ENCODE assay signal across 8 mouse cellular contexts in genomic region chr10:18430973-18431372, GRCm38 (mm10).
DNase-seq lines count a peak whose midpoint lies in the region; ATAC-seq and TF ChIP-seq lines count a peak whose summit lies in the region.

No protein-coding gene starts in this region.

- peaks cover 2% of the 10 kb centered on the region for H3K9me3 ChIP-seq in heart, embryonic 12.5 days (replicated peaks)
- H3K9me3 ChIP-seq in kidney, embryonic 15.5 days (replicated peaks) = no peaks in the 10 kb centered on the region
- no peaks in the 10 kb centered on the region for H3K9me3 ChIP-seq in midbrain, postnatal 0 days (ENCODE audit: low read length)

- no peak for TF ChIP-seq CTCF in embryonic fibroblast, embryonic 13.5 days (IDR thresholded peaks at IDR 0.05; ENCODE audit: borderline replicate concordance, insufficient read depth, low read length)
- TF ChIP-seq CTCF in liver, adult 2 months (IDR thresholded peaks at IDR 0.05; ENCODE audit: low read depth, low read length) = 0 out of 2 replicates have a peak, but pooled peaks have one; percentile 14
- no peak for TF ChIP-seq CTCF in midbrain, postnatal 0 days (IDR thresholded peaks at IDR 0.05)
- no peak for TF ChIP-seq CTCF in testis, adult 2 months (IDR thresholded peaks at IDR 0.05; ENCODE audit: control insufficient read depth, insufficient read depth, insufficient replicate concordance, low read depth, low read length)

- H3K27me3 ChIP-seq in heart, embryonic 12.5 days (replicated peaks) = no peaks in the 10 kb centered on the region
- H3K27me3 ChIP-seq in kidney, embryonic 15.5 days = no peaks in the 10 kb centered on the region
- H3K27me3 ChIP-seq in liver, adult 2 months (ENCODE audit: control insufficient read depth, insufficient read depth, low read length) = no peaks in the 10 kb centered on the region
- H3K27me3 ChIP-seq in midbrain, postnatal 0 days (ENCODE audit: insufficient read depth, low read length) = no peaks in the 10 kb centered on the region
- no peaks in the 10 kb centered on the region for H3K27me3 ChIP-seq in testis, adult 2 months (ENCODE audit: control insufficient read depth, insufficient read depth, low read length)

- no peak for DNase-seq in cerebellum, adult 9-10 months
- DNase-seq in liver, adult 2 months (ENCODE audit: extremely low read depth, low read depth, low spot score) = peak; percentile 67
- DNase-seq in midbrain, postnatal 0 days (ENCODE audit: low spot score) = peak; percentile 83

- peaks cover 5% of the 10 kb centered on the region for H3K79me2 ChIP-seq in liver, adult 2 months (ENCODE audit: control insufficient read depth, insufficient read depth, low read length)

- peaks cover 14% of the 10 kb centered on the region for H3K4me1 ChIP-seq in embryonic fibroblast, embryonic 13.5 days (ENCODE audit: control insufficient read depth, insufficient read depth, low read length)
- H3K4me1 ChIP-seq in heart, embryonic 12.5 days (replicated peaks) = peaks cover 47% of the 10 kb centered on the region
- peaks cover 23% of the 10 kb centered on the region for H3K4me1 ChIP-seq in kidney, embryonic 15.5 days
- peaks cover 7% of the 10 kb centered on the region for H3K4me1 ChIP-seq in liver, adult 2 months (ENCODE audit: control insufficient read depth, insufficient read depth, low read length)
- H3K4me1 ChIP-seq in midbrain, postnatal 0 days (ENCODE audit: insufficient read depth, low read length) = no peaks in the 10 kb centered on the region
- no peaks in the 10 kb centered on the region; the same call in 1 of the 2 replicates for H3K4me1 ChIP-seq in testis, adult 2 months (ENCODE audit: control insufficient read depth, insufficient read depth, low read length)

- peak overlapping the region; percentile 49 for H3K27ac ChIP-seq in embryonic fibroblast, embryonic 13.5 days (ENCODE audit: insufficient read depth, low read length)
- peak overlapping the region; percentile 86 for H3K27ac ChIP-seq in heart, embryonic 12.5 days (ENCODE audit: poor library complexity, severe bottlenecking)
- H3K27ac ChIP-seq in kidney, embryonic 15.5 days = peak overlapping the region; percentile 79
- no peak overlapping the region; the same call in 1 of the 2 replicates for H3K27ac ChIP-seq in liver, adult 2 months (replicated peaks; ENCODE audit: insufficient read depth, low read depth, low read length)
- H3K27ac ChIP-seq in midbrain, postnatal 0 days (ENCODE audit: low read depth, low read length) = peak overlapping the region; percentile 43; the same call in 1 of the 2 replicates
- peak overlapping the region; percentile 56; the same call in 1 of the 2 replicates for H3K27ac ChIP-seq in testis, adult 2 months (ENCODE audit: control insufficient read depth, insufficient read depth, low read depth, low read length)

- H3K4me2 ChIP-seq in heart, embryonic 12.5 days = peak overlapping the region; percentile 65
- peak overlapping the region; percentile 72 for H3K4me2 ChIP-seq in kidney, embryonic 15.5 days
- peak overlapping the region; percentile 71 for H3K4me2 ChIP-seq in midbrain, postnatal 0 days (ENCODE audit: low read depth, low read length, poor library complexity, severe bottlenecking)

- peak; percentile 67 for ATAC-seq in cerebellum, adult (ENCODE audit: insufficient number of reproducible peaks, low FRiP score, low TSS enrichment)
- ATAC-seq in heart, embryonic 12.5 days (ENCODE audit: insufficient number of reproducible peaks, low FRiP score) = peak; percentile 83
- peak; percentile 73 for ATAC-seq in kidney, embryonic 15.5 days (replicated peaks; ENCODE audit: low FRiP score)
- ATAC-seq in midbrain, postnatal 0 days (ENCODE audit: low FRiP score) = peak; percentile 39

- peak overlapping the region; percentile 68 for H3K9ac ChIP-seq in heart, embryonic 12.5 days
- peak overlapping the region; percentile 43 for H3K9ac ChIP-seq in kidney, embryonic 15.5 days
- peak overlapping the region; percentile 73 for H3K9ac ChIP-seq in liver, adult 2 months (ENCODE audit: low read depth, low read length)
- H3K9ac ChIP-seq in midbrain, postnatal 0 days (replicated peaks; ENCODE audit: low read length, poor library complexity, severe bottlenecking) = peak overlapping the region; percentile 56

- H3K4me3 ChIP-seq in embryonic fibroblast, embryonic 13.5 days (ENCODE audit: insufficient read depth, low read length) = peak overlapping the region; percentile 39
- peak overlapping the region; percentile 48 for H3K4me3 ChIP-seq in heart, embryonic 12.5 days
- peak overlapping the region; percentile 41 for H3K4me3 ChIP-seq in kidney, embryonic 15.5 days (replicated peaks)
- H3K4me3 ChIP-seq in liver, adult 2 months (ENCODE audit: insufficient read depth, low read depth, low read length) = peak overlapping the region; percentile 58
- peak overlapping the region; percentile 42 for H3K4me3 ChIP-seq in midbrain, postnatal 0 days (ENCODE audit: low read depth, low read length)
- peak overlapping the region; percentile 72 for H3K4me3 ChIP-seq in testis, adult 2 months (ENCODE audit: control insufficient read depth, low read depth, low read length)

- H3K36me3 ChIP-seq in heart, embryonic 12.5 days = peaks cover 13% of the 10 kb centered on the region
- peaks cover 14% of the 10 kb centered on the region for H3K36me3 ChIP-seq in kidney, embryonic 15.5 days
- no peaks in the 10 kb centered on the region for H3K36me3 ChIP-seq in liver, adult 2 months (ENCODE audit: control insufficient read depth, insufficient read depth, low read length)
- no peaks in the 10 kb centered on the region for H3K36me3 ChIP-seq in midbrain, postnatal 0 days (ENCODE audit: insufficient read depth, low read length)
- H3K36me3 ChIP-seq in testis, adult 2 months (ENCODE audit: control insufficient read depth, insufficient read depth, low read length) = no peaks in the 10 kb centered on the region

- 0% methylated on average over 18 of the region's 18 CpGs for WGBS in heart, embryonic 12.5 days
- whole genome bisulfite sequencing in kidney, embryonic 15.5 days = 5% methylated on average over 18 of the region's 18 CpGs
- WGBS in liver, adult 2 months = under 1% methylated on average over 18 of the region's 18 CpGs
- WGBS in midbrain, postnatal 0 days = 4% methylated on average over 18 of the region's 18 CpGs

- peak; percentile 67 for TF ChIP-seq POLR2A in embryonic fibroblast, embryonic 13.5 days (IDR thresholded peaks at IDR 0.05; ENCODE audit: low read depth, low read length)
- no peak for TF ChIP-seq POLR2A in liver, adult 2 months (IDR thresholded peaks at IDR 0.05; ENCODE audit: extremely low read depth, insufficient read depth, low read length)
- TF ChIP-seq POLR2A in testis, adult 2 months (IDR thresholded peaks at IDR 0.05; ENCODE audit: control insufficient read depth, low read depth, low read length) = no peak
